Mouse (Mus musculus): ENCODE results near the gene Adgrl3.
A peak's percentile ranks its signal among the peaks of the same experiment; 100 is the strongest.

Gene Adgrl3

DNA sequence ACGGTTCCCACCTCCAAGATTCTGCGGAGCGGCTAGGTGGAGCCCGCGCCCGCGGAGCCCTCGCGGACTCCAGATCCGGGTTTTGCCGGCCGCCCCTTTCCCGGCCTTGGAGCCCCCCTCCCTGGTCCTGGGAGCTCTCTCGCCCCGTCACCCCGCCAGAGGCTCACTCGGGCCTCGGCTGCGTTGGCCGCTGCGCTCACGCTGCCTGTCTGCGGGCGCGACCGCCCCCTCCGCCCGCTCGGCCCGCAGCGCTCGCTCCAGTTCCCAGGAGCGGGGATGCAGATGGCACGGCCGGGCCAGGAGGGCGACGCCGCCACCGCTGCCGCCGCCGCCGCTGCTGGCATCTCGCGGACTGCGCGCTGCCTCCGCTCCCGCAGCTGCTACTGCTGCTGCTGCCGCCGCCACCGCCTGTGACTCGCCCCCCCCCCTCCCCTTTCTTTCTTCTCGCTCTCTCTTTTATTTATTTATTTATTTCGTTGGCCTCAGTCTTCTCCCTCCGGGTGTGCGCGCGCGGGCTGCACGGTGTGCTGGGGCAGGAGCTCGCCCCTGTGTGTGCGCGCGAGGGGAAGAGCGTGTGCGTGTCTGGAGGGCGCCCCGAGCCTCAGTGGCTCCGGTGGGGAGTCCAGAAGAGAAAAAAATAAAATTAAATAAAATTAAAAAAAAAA, at the start of gene Adgrl3:
Gene Adgrl3 (plus strand): TSS at position 549 of the 665 bp plus-strand sequence.
- DNase-seq = peak; percentile 90

DNA sequence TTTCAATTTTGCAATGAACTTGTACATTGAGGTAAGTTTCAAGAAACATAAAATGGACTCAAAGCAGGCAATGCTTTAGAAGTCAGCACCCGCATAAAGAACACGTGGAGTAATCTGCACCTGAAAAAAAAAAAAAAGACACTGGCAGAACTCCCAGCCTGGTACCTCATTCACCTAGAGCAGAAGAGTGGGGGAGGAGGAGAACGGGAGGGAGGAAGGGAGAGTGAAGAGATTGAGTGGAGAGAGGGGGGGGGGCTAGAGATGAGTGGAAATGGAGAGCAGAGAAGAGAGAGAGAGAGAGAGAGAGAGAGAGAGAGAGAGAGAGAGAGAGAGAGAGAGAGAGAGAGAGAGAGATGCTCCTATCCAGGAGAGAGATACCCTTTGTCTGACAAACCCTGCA, 772 bp upstream of the Adgrl3 start:
- no peak for DNase-seq

DNA sequence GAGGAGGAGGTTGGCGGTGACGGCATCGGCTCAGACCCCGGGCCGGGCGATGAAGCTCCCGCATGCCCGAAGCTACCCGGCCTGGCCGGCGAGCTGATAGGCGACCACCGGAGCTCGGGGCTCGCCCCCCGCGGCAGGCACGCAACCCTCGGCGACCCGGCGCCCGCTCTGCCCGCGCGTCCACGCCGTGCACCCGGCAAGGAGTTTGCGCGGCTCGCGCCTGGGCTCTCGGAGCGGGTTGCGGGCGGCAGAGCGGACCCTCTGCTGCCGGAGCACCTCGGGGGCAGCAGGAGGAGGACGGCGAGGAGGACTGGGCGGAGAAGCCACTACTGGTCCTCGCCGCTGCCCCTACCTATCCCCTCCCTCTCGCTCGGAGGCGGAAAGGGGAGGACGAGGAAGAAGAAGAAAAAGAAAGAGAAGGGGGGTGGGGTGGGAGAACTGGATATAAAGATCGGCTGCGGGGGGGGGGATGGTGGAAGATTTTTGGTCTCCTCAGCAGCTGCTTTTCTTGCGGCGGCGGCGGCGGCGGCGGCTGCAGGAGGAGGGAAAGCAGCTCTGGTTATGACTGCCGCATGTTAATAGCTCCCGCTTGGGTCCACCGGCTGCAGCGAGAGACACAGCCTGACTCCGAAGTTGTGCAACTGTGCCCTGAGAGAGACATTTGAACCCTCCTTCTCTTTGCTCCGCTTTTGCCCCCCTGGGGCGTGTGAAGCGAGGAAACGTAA, 505 bp downstream of the Adgrl3 start:
- peak; percentile 58 for DNase-seq

DNA sequence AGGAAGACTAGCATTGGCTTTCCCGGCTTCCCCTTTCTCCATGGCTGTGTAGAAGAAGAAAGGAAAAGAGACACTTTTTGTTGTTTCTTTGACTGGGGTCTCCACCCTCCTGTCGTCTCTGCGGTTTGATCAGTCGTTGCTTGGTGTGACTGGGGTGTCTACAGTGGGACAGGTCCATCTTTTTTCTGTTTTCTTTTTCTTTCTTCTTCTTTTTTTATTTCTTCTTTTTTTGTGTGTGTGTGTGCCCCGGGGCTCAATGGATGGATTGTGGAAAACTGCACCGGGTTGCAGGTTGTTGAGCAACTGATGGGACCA, 1.0 kb downstream of the Adgrl3 start:
- DNase-seq = no peak

DNA sequence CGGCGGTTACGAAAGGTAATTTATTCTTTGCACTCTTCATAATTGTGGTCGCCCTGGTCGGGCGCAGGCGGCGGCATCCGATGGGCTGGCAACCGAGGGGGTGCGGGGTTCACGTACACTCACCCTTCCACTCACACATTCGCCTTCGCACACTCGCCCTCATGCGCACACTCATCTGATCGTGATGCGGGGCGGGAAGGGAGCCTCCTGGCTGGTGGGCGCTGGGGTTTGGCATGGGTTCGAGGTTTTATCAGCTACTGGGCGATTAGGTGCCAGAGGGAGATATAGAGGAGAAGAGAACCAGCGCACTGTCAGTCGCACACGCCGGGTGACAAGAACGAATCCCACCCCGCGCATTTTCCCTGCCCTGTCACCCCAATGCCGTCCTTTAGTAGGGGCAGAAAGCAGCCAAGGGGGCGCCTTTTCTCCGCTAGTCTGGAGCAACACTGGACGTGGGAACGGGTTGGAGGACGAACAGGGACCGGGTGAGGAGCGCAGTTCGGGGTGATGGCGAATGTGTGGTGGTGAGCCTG, 1.5 kb downstream of the Adgrl3 start:
- peak; percentile 50 for DNase-seq

DNA sequence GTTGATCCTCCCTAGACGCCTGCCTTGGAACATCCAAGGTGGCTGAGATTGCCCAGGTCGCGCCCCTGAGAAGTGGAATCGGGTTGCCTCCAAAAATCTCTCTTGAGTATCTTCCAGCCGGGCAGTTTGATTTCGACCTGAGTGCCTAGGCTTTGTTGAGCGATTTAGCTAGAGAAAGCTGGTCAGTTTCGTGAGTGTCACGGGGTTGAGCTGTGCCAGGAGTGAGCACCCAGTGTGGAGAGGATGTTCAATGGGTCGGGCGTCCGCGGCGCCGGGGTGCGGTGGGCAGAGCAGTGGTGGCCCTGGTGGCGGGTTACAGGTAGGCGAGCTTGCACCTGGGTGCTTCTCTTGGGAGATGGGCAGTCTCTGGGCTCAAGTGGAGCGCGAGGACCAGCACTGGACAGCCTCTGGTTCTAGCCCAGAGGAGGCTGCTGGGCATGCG, 1.9 kb downstream of the Adgrl3 start:
- peak; percentile 45 for DNase-seq

- DNase-seq = peak; percentile 28
These were observed 2.6 kb downstream of the Adgrl3 start for GRCm38 (mm10) chr5:81022306-81023071.

GRCm38 (mm10) chr5:81023923-81024715, 4.2 kb downstream of the Adgrl3 start:
- DNase-seq = no peak

DNA sequence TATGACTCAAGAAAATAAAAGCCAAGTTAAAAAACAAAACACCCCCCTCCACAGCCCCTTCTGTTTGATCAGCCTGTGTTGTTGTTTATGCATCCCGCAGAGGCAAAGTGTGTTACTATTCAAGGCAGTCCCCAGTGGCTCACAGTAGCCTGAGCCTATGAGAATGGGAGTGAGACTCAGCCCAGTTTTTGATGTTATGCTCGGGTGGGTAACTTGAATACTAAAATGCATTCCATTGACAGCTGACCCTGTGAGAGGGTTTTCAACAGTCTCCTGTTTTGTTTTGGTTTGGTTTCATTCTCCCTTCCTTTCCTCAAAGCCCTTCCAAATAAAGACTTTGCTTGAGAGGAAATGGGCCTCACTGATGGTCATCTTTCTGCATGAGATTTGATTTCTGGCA, 8.9 kb downstream of the Adgrl3 start:
- DNase-seq = no peak

DNA sequence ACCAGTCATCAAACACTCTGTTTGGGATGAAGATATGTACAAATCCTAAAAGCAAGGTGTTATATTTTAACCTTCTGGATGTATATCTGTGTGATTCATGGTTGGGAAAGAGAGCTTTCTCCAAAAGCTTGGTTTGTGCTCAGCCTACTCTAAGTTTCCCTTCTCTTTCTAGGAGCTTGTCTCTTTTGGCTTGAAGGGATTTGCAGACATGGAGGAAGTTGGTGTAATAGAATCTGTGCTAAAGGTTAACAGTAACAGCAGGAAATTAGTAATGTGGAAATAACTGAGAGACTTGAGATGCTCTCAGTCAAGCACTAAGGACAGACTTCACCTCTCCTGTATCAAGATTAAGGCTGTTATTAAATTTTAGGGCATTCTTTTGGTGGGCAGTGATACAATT, 17.2 kb downstream of the Adgrl3 start:
- no peak for DNase-seq

- DNase-seq = no peak
These were observed 23.9 kb downstream of the Adgrl3 start for GRCm38 (mm10) chr5:81043875-81044274.

DNA sequence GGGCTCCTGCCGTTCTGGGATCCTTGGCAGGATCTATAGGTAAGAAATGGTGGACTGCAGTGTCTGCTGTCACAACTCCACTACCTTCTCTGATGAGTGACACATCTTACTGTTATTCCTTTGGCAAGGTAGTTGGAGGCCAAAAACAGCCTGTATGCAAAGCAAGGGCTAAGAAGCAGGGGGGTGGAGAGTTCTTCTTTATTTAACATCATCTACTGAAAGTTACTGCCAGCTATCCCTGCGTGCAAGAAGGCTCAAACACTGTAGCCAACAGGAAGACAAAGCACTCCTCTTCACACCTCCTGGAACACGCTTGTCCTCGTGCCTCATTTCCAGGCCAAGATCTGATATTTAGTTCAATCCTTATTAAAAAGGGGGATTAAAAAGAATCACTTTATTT, 26.2 kb downstream of the Adgrl3 start:
- DNase-seq = no peak

DNA sequence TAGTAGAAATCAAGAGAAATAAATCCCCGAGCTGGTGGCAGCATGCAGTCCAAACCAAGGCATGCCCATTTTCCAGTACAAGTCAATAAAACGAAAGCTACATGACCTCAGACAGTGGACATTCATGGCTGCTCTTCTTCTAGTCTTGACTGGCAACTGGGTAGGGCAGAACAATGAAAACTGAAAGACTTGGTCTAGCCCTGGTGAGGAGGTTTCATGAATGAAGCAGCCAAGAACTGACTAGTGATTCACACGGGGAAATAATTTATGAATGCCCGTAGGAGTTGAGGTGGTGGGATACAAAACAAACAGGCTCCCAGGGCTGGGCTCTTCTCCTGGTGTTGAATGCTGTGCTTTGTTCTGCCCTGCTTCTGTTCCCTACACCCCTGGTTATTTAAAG, 34.7 kb downstream of the Adgrl3 start:
- no peak for DNase-seq

DNA sequence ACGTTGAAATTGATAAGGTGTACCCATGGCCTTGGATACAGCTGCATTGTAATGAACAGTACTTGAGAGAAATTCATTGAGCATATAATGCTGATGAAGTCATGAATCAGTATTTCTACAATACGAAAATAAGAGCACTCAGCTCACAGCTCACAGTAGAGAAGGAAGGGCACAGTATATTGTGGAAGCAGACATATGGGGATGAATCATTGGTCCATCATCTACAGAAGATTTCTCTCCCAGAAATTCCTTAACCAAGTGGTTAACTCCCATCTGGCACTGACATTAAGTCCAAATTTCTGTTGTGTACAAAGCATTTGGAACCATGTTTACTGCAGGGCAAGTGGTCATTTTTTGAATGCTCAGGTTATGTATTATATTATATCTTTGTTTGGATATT, 35.3 kb downstream of the Adgrl3 start:
- DNase-seq = no peak

GRCm38 (mm10) chr5:81058122-81058521, 38.2 kb downstream of the Adgrl3 start:
- DNase-seq = no peak

GRCm38 (mm10) chr5:81060950-81061349, 41.0 kb downstream of the Adgrl3 start:
- DNase-seq = no peak

GRCm38 (mm10) chr5:81061386-81061785, 41.4 kb downstream of the Adgrl3 start:
- no peak for DNase-seq

GRCm38 (mm10) chr5:81064026-81064425, 44.1 kb downstream of the Adgrl3 start:
- DNase-seq = no peak

GRCm38 (mm10) chr5:81068173-81068572, 48.2 kb downstream of the Adgrl3 start:
- DNase-seq = no peak

DNA sequence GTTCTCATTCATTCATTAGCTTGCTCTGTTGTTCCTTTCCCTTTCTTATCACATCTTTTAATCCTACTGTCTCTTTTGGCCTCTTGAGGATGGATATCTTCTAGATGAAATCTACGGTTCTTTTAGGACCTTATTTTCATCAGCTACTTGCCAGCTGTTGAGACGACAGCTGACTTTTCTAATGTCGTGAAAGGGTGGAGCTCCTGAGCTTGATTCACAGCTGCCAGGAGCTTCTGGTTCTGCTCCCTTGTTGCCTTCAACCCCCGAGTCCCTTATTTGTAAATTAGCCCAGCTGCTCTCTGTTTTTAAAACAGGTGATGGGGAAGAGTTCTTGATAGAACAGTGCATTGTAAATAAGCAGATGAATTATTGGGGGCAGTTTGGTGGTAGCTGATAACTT, 48.9 kb downstream of the Adgrl3 start:
- DNase-seq = no peak

GRCm38 (mm10) chr5:81072888-81073287, 53.0 kb downstream of the Adgrl3 start:
- DNase-seq = no peak

- DNase-seq = no peak
These were observed 53.9 kb downstream of the Adgrl3 start for GRCm38 (mm10) chr5:81073875-81074274.

GRCm38 (mm10) chr5:81076377-81076776, 56.4 kb downstream of the Adgrl3 start:
- DNase-seq = no peak

Measured in cerebellum, adult 11-12 months (tissue).